Mouse (Mus musculus) megakaryocyte, adult 5-6 weeks (primary cell): ENCODE data around the gene Sgca. TPM values are rescaled to one million over a fixed set of nuclear protein-coding genes. Genes with fewer than 3 reads are reported as not detected.
"Not testable (repeated sequence)": the region's sequence is repeated elsewhere in the genome, so short reads cannot be mapped to it uniquely, and the experiment has no call there.

Source experiments
- ATAC-seq: 2 replicates; pipeline ENCODE4 v1.8.0; 2016; ENCODE audit warnings: mild to moderate bottlenecking, inconsistent platforms; ENCODE audit not compliant: poor library complexity, severe bottlenecking
- total RNA-seq, 2 experiments: library from RNA; stranded (forward) in 1 of 2; stranded (reverse) in 1 of 2; fragments of 153-499, 151-499 nt in 1 of 2; fragments of 221-1000, 200-1000 nt in 1 of 2; gene quantifications; 2 replicates each; pipeline versions ENCODE4 v1.2.3 to v1.2.4; 2015 to 2017

Gene Sgca
- total RNA-seq, 2 experiments from 2014 or later, result not detected

- no peak for ATAC-seq
Measured at GRCm38 (mm10) chr11:94988780-94989561, 12.8 kb upstream of the Sgca start.

- no peak for ATAC-seq
Measured at GRCm38 (mm10) chr11:94987851-94988250, 11.7 kb upstream of the Sgca start.

DNA sequence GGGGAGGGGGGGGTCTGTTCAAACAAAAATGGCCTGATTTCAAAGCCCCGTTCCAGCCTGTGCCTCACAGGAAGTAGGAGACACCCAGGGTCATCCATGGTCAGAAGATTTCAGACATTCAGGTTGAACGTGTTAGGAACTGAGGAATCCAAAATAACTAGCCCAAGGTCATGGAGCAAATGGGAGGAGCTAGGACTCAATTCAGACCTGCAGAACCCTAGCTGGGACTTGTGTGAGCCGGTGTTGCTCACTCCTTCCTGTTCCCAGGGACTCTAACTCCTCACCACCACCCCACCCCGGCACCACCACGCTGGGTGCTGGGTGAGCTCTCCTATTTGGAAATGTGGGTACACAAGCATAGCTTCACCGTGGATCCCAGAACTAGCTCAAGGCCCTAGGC is 11.2 kb upstream of the Sgca start:
- ATAC-seq, result no peak

DNA sequence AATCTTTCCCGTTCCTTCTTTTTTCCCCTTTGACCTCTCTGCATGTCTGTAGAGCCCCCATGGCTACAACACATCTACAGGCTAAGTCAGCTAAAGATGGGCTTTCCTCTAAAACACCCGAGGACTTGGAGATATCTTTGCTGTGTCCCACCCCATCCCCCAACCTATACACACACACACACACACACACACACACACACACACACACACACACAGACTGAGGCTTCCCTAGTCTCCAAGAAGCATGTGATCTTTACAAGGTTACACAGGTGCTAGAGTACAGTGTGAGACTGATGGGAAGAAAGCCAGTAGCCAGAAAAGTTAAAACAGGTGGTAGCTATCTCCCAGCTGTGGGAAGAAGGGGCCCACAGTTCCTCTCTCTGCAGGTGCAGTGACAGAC is 10.3 kb upstream of the Sgca start:
- no peak for ATAC-seq

GRCm38 (mm10) chr11:94985822-94986221 is 9.7 kb upstream of the Sgca start:
- ATAC-seq, result no peak

DNA sequence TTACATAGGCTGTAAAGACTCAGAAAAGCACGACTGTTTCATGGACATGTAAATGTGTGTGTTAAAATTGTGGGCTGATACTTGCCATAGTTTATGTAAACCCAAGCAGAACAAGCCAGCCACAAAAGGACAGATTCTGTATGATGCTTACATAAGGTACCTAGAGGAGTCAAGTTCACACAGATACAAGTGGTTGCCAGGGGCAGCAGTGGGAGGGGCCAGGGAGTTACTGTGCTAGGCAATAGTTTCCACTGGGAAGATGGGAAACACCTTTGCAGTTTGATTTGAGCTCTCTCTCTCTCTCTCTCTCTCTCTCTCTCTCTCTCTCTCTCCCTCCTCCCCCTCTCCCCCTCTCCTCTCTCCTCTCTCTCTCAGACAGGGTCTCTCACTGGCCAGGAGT is 9.0 kb upstream of the Sgca start:
- ATAC-seq, result no peak

DNA sequence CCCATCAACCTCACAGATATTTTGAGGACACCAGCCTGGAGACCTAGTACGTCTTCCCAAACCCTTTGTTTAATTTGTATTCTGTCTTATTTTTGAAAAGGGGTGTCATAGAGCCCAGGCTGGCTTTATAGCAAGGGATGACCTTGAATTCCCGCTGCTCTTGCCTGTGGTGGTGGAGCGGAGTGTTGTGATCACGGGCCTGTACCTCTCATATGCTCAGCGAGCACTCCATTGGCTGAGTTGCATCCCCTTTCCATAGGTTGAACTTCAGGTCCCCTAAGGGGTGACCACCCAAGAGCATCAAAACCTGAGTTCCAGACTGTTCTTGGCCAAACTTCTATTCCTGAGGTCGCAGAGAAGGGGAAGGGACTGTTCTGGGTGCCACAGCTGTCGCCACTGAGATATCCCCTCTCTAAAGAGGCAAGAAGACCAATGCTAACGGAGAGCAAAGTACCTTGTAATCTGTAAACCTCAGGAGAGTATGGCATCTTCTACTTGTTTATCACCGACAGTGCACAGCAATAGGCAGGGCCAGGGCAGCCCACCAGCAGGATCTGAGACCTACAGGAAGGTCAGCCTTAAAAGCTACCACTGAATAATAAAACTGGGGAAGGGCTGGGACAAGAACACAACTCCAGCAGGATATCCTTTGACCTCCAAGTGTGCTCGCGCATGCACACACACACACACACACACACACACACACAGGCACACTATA is 3.5 kb upstream of the Sgca start:
- no peak for ATAC-seq

DNA sequence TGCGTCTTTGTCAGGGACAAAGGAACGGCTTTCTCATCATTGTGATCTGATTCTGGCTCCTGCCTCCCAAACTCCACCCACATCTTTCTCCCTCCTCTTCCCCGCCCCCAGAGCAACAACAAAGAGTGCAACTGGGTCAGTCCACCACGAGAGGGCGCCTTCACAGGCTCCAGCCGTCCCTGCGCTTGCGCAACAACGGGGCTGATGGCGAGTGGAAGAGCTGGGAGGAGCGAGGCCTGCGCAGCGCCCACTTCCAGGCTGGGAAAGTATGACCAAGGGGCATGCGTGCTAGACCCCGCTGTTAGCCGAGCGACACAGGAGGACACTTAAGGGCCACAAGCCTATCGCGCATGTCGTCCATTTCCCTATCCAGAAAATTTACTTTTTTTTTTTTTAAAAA is 2.8 kb upstream of the Sgca start:
- ATAC-seq, result peak; percentile 100

DNA sequence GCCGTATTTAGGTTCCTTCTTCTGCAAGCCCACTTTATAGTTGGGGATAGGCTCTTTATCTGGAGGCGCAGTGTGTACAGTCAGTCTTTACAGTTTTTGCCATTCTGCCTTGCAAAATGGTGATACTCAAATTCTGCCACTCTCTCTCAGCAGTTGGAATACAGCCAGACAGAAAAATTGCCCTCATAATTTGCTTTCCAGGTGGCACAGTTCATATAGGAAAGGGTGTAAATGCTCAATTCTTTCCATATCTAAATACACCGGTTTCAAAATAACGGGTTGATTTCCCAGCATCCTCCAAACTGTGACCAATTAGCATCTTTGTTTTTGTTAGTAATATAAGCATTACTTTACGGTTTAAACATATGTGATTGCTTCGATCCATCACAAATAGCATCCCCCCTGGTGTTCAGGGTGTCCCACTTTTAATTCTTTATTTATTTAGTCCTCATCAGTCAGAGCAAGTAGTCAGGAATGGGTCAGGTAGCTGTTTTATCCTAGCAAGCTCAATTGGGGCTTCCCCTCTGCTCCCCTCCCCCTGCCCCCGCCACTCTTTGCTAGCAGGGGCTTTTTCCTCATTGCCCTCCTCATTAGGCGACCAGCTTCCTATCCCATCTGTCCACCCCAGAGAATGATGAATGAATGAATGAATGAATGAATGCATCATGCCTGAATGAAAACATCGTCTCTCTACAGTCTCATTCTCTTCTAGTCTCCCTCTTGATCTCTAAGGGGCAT is 2.2 kb upstream of the Sgca start:
- no peak for ATAC-seq

GRCm38 (mm10) chr11:94974951-94975350 is 1.2 kb downstream of the Sgca start:
- no peak for ATAC-seq

DNA sequence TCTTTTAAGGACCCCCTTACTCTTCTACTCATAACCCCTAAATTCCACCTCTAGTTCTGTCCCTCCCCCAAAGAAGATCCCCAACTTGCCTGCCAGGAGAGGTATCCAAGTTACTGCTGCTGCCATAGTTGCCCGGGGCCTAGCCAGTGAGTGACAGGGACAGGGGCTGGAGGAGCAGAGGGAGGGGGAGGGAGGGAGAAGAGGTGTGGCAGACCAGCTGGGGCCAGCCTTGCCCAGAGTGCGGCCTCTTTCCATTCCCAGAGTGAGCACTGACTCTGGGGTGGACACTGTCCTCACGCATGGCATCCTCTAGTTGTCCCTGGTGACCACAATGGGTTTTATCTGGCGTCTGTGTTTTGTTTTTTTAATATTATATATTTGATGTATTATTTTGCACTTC is 2.8 kb downstream of the Sgca start:
- ATAC-seq, result no peak

GRCm38 (mm10) chr11:94972887-94973286 is 3.2 kb downstream of the Sgca start:
- ATAC-seq, result no peak

DNA sequence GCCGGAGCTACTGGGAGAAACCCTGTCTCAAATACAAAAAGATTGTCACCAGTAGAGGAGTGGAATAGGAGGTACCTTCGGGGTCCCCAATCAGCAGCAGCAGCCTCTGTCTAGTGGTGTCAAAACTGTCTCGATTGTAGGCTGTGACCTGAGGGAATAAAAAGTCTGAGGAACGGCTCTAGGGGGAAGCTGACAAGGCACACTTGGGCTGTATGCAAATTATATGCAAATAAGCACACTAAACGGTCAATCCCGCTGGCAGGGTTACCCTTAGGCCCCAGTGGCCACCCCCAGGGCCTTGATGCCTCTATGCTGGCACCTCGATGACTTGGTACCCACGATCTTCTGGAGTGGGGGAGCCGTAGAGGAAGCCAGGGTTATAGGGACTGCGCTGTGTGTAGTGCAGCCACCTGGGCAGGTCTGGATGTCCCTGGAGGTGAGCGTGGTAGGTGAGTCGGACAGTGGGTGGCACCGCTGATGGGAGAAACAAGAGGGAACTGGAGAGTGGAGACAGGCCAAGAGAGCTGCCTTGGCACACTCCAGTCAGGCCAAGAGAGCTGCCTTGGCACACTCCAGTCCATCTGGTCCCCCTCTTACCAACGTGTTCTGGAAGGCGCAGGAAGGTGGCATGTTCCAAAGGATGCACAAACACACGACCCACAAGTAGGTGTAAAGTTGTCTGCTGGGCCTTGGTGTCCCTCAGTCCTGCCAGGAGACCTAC is 4.1 kb downstream of the Sgca start:
- ATAC-seq, result no peak

GRCm38 (mm10) chr11:94970210-94970943 is 5.8 kb downstream of the Sgca start:
- peak; percentile 70 for ATAC-seq

GRCm38 (mm10) chr11:94969709-94970108 is 6.4 kb downstream of the Sgca start:
- not testable (repeated sequence) for ATAC-seq

DNA sequence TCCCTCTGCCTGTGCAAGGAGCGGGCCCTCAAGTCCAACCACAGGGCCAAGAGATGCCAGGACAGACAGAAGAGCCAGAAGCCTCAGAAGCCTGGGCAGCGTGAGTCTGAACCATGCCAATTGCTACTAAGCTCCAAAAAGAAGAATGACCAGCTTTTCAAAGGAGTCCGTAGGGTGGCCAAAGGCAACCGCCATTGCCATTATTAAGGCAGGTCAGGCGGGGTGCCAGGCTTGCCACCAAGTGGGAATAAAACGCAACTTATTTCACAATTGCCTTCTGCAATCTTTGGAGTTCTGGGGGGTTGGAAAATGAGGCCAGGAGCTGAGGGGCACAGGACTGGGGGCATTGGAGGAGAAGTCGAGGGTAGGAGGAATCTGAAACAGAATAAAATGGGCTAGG is 7.9 kb downstream of the Sgca start:
- no peak for ATAC-seq

- no peak for ATAC-seq
Measured at GRCm38 (mm10) chr11:94967419-94967818, 8.7 kb downstream of the Sgca start, which contains the start of gene Hils1. Gene Hils1, plus strand, starts transcription at chr11:94967593.

DNA sequence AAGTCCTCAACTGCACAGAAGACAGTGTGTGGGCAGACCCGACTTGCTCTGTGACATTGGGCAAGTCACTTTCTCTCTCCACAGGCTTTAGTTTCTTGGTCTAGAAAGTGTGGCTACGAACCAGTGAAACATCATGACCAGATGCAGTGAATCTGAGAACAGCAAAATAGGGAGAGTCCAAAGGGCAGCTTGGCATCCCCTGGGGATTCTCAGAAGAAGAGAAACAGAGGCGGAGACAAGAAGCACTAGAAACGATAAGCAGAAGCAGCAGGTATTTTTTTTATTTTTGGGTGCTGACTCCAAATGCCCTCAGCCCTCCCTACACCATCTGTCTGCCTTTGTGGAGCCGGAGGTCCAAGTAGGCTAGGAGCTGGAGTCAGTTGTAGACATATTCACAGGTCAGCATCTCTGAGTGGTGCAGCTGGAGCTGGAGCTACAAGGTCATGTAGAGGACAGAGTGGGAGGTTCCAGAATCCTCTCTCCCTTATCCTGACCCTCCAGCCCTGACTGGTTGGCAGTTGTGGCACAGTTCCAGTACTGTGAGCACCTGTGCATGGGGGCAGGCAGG is 13.5 kb downstream of the Sgca start:
- ATAC-seq, result no peak

DNA sequence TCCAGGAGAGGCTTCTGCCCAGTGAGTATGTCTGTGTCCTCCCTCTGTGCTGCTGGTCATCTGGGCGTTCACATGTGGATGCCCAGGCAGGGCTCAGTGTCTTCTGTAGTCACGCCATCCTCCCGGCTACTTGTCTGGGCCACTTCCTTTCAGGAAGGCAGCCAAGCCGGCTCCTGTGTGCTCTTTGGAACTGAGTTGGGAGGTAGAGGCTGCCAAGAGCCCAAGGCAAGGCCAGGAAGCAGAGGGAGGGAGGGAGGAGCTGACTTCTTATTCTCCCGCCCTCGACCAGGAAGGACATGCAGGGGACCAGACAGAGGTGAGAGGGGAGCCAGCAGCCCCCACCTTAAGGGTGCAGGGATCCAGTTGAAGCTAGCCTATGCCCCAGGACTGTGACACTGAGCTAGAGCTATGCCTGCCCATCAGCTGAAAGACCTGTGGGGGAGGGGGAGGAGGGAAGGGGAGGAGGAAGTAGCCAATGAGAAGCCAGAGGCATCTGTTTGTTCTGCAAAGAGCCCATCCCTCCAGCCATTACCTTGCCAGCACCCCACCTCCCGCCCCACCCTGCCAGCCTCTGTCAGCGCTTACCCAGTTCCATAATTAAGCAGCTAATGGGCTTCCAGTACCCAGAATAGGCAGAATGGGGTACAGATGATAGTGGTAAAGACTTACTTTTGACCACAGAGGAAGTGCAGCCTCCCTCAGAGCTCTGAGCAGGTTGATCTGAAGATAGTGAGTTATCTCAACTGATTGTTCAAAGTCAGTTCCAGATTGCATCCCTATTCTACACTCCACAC is 17.9 kb downstream of the Sgca start:
- peak; percentile 60 for ATAC-seq
